Mouse (Mus musculus) heart, embryonic 11.5 days (tissue): Measurements from ENCODE around the gene Mynn. TPM values are rescaled to one million over a fixed set of nuclear protein-coding genes. Genes with fewer than 3 reads are reported as not detected.

Source experiments
- ATAC-seq: fragments of 200-750 bp; cut with Nextera tagmentation; replicated peaks from 2 replicates; pipeline ENCODE4 v1.8.0; 2017; ENCODE audit warnings: moderate library complexity; ENCODE audit not compliant: insufficient number of reproducible peaks, low FRiP score, low TSS enrichment
- H3K27ac ChIP-seq: fragments of 300-500 bp; sonication (generic); 2 replicates; pipeline ENCODE4 v1.5.1; 2014; ENCODE audit warnings: mild to moderate bottlenecking, low read depth, low read length
- H3K27me3 ChIP-seq: fragments of 300-500 bp; sonication (generic); 2 replicates; pipeline ENCODE4 v1.6.1; 2014; ENCODE audit warnings: mild to moderate bottlenecking, low read length, mixed read lengths; ENCODE audit not compliant: control insufficient read depth, insufficient read depth
- H3K36me3 ChIP-seq: fragments of 300-500 bp; sonication (generic); 2 replicates; pipeline ENCODE4 v1.6.1; 2014; ENCODE audit warnings: mild to moderate bottlenecking, low read length, moderate library complexity, mixed read lengths; ENCODE audit not compliant: control insufficient read depth, insufficient read depth
- H3K4me1 ChIP-seq: fragments of 300-500 bp; sonication (generic); 2 replicates; pipeline ENCODE4 v1.6.1; 2014; ENCODE audit warnings: low read length; ENCODE audit not compliant: control insufficient read depth, insufficient read depth
- H3K4me2 ChIP-seq: fragments of 300-500 bp; sonication (generic); 2 replicates; pipeline ENCODE4 v1.6.1; 2014; ENCODE audit warnings: mild to moderate bottlenecking, moderate library complexity
- H3K4me3 ChIP-seq: fragments of 300-500 bp; sonication (generic); 2 replicates; pipeline ENCODE4 v1.5.1; 2014; ENCODE audit warnings: low read depth, low read length
- H3K9ac ChIP-seq: fragments of 300-500 bp; sonication (generic); 2 replicates; pipeline ENCODE4 v1.6.1; 2014; ENCODE audit warnings: mild to moderate bottlenecking, low read depth, low read length, moderate library complexity
- H3K9me3 ChIP-seq: fragments of 300-500 bp; sonication (generic); replicated peaks from 2 replicates; pipeline ENCODE4 v1.6.1; 2016; ENCODE audit warnings: low read length; ENCODE audit not compliant: control insufficient read depth
- WGBS: fragments of 180-500 bp; shearing (Covaris S2); extraction: QIAGEN DNeasy Blood & Tissue Kit; methylation state at CpG from one replicate; pipeline ENCODE4 v1.1.7; 2014; ENCODE audit not compliant: insufficient replicate concordance; 5-methylcytosine and 5-hydroxymethylcytosine counted together
- polyA plus RNA-seq: library from polyadenylated mRNA; unstranded; fragments of >200 nt; fragmentation: Nextera tagmentation; extraction: Ambion mirVana; gene quantifications from 2 replicates; pipeline ENCODE4 v1.2.1, GENCODE M21; 2014

The Mynn gene
- polyA plus RNA-seq, 1 experiment from 2014 or later: 22.1 TPM

DNA sequence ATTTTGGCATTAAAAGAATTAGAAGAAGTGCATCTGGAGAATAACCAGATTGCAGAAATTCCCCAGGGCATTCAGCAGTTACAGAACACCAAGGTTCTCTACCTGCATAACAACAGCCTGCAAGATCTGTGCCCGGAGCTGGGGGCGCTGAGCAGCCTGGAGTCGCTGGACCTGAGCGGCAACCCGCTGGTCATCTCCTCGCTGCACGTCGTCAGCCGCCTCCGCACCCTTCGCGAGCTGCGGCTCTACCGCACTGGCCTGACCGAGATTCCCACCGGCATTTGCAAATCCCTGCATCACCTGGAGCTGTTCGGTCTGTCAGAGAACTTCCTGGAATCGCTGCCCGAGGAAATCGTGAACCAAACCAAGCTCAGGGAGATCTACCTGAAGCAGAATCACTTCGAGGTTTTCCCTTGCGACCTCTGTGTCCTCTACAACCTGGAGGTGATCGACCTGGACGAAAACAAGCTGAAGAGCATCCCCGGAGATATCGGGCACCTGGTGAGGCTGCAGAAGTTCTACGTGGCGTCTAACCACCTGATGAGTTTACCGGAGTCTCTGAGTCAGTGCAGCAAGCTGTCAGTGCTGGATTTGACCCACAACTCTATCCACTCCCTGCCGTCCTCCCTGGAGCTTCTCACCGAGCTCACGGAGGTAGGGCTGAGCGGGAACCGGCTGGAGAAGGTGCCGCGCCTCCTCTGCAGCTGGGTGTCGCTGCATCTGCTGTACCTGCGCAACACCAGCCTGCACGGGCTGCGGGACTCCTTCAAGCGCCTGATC, 48.4 kb downstream of the Mynn start:
- peak overlapping the region; percentile 94 for H3K4me2 ChIP-seq
- H3K9me3 ChIP-seq: no peaks in the 10 kb centered on the region
- peak overlapping the region; percentile 49 for H3K4me3 ChIP-seq
- under 1% methylated on average over 41 of the region's 41 CpGs for WGBS
- peaks cover 14% of the 10 kb centered on the region for H3K27me3 ChIP-seq
- H3K36me3 ChIP-seq: no peaks in the 10 kb centered on the region
- H3K9ac ChIP-seq: 0 out of 2 replicates have a peak overlapping the region, but pooled peaks have one; percentile 39
- H3K4me1 ChIP-seq: peaks cover 2% of the 10 kb centered on the region; the same call in 1 of the 2 replicates
- H3K27ac ChIP-seq: no peak overlapping the region
- 0 out of 2 replicates have a peak, but pooled peaks have one; percentile 35 for ATAC-seq

DNA sequence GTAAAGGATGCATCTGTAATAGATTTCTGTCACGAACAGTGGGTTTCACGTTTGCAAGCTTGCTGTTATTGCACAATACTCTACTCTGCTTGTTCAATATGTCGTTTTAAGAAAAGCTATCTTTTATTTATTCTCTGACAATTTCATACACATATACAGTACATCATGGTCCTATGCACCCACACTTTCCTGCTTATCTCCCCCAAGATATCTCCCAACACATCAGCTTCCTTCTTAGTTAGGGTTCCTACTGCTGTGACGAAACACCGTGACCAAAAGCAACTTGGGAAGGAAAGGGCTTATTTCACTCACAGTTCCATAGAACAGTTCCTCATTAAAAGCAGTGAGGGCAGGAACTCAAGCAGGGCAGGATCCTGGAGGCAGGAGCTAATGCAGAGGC, 54.1 kb downstream of the Mynn start:
- Histone ChIP-seq H3K36me3 (no peaks in the 10 kb centered on the region), H3K4me2 (no peak overlapping the region), H3K4me3 (no peak overlapping the region), H3K9ac (no peak overlapping the region), H3K4me1 (no peaks in the 10 kb centered on the region), H3K27me3 (no peaks in the 10 kb centered on the region), H3K27ac (no peak overlapping the region), H3K9me3 (no peaks in the 10 kb centered on the region)
- ATAC-seq: no peak
- 77% methylated on average over 5 of the region's 5 CpGs for WGBS

DNA sequence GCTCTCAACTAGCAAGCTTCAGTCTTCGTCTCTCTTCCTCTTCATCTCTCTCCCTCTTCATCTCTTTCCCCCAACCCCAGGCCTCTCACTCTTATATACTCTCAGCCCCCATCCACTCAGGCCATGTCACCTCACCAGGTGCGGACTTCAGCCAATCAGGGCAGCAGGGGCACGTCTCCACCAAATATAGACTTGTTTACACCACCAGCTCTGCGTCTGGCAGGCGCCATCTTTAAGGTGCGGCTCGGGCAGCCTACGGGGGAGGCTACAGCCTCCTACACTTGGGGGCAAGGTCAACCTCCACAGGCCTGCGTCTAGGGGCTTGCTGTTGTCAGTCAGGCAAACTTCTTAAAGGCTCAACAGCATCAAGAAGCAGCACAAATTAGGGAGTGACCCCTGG, 56.6 kb downstream of the Mynn start:
- Histone ChIP-seq H3K4me2 (no peak overlapping the region), H3K27me3 (no peaks in the 10 kb centered on the region), H3K27ac (no peak overlapping the region), H3K36me3 (no peaks in the 10 kb centered on the region), H3K9ac (no peak overlapping the region), H3K4me3 (no peak overlapping the region), H3K4me1 (no peaks in the 10 kb centered on the region), H3K9me3 (no peaks in the 10 kb centered on the region)
- WGBS: 78% methylated on average over 9 of the region's 9 CpGs
- no peak for ATAC-seq

Other genes with a start within 250 kb of the Mynn start
- gene Mecom, start 54.1 kb upstream of the Mynn start, polyA plus RNA-seq: 41.8 and 42.5 TPM in 2 replicates
- not detected in 2 replicates for gene Actrt3, start 2.1 kb upstream of the Mynn start, polyA plus RNA-seq
- gene Lrriq4, start 42.4 kb downstream of the Mynn start, polyA plus RNA-seq: 0.09 TPM in 1 of 2 replicates, not detected in the other
- gene Lrrc34, start 45.8 kb downstream of the Mynn start, polyA plus RNA-seq: 0.62 and 0.86 TPM in 2 replicates
- gene Lrrc31, start 97.8 kb downstream of the Mynn start, polyA plus RNA-seq: not detected in 2 replicates
- not detected in 2 replicates for gene Samd7, start 144.2 kb downstream of the Mynn start, polyA plus RNA-seq
- gene Sec62, start 190.8 kb downstream of the Mynn start, polyA plus RNA-seq: 60.6 and 75.0 TPM in 2 replicates